Mouse (Mus musculus) gastrocnemius, postnatal 4 days (tissue): ENCODE data around the gene Spata2l. TPM values are rescaled to one million over a fixed set of nuclear protein-coding genes. Genes with fewer than 3 reads are reported as not detected.
"Not testable (repeated sequence)": the region's sequence is repeated elsewhere in the genome, so short reads cannot be mapped to it uniquely, and the experiment has no call there.

ENCODE experiments used
- DNase-seq, 2 experiments: peaks; one replicate each; pipeline ENCODE4 v3.0.0; 2021 to 2022; ENCODE audit warnings: low spot score in 2 of 2, mixed read lengths in 2 of 2
- total RNA-seq, 2 experiments: library from RNA; stranded (reverse); gene quantifications; 2 replicates each; pipeline ENCODE4 v1.2.3; 2021

The Spata2l gene
- total RNA-seq, 2 experiments from 2014 or later: 2.3 to 2.4 TPM

DNA sequence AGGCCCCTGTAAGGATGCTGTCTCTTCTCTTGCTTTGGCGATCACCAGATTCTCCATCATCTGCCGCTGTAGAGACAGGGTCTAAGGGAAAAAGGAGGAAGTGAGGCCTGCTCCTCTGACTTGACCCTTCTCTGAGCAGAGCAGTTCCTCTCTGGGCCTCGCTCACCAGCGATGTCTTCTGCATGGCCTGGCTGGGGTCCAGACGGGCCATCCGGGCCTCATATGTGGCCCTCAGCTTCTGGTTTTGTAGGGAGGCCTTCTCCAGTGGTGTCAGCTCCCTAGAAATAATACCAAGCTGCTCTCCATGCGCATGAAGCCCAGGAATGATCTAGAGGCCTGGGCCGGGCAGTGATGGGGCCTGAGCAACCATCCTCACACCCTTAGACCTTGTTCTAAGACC lies 12.6 kb upstream of the Spata2l start:
- DNase-seq: no peak

DNA sequence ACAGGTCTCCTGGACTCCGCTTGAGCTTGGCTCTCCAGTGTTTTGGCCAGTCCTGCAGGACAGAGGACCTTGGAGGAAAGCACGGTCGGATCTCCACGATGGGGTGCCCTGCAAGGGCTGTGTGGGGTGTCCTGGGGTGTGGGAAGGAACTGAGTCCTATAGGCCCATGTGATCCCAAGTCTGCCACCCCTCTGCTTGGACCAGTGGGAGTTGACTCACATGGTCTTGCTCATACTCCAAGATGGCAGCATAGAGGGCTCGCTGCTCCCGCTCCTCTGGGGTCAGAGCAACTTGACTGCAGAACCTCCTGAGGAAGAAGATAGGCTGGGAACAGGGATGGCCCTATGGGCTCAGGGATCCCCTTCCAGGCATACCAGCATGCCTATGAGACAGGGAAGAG lies 11.7 kb upstream of the Spata2l start:
- DNase-seq: no peak

DNA sequence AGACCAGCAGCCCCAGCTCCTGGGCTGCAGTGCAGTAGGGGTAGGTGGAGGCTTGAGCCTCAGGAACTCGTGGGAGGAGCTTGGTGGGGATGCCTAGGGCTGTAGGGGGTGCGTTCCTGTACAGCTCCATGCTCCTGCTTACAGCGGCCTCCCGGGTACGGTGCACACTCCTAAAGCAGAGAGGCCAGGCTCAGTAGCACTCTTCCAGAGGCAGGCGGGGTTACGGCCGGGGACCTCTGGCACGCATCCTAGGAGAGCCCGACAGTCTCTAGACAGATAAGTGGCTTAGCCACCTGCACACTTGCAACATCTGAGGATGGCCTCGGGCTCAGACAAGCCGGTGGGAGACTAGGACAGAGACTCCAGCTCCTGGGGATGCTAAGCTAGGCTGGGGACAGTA lies 9.5 kb upstream of the Spata2l start:
- no peak for DNase-seq

DNA sequence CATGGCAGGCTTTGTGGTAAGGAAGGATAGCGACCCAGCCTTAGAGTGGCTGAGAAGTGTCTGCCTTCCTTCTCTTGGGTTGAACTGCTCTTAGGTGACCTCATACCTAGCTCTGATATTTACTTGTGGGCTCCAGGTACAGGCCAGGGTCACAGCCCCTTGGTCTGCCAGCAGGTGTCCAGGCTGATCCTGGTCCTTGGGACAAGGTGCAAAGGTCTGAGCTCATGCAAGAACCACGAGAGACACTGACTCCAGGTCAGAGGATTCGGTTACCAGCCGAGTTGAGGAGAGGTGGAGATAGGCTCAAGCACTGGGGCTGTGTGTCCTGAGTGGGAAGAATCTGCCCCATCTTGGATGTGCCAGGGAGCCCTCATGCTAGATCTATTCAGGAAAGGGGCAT lies 8.3 kb upstream of the Spata2l start:
- no peak for DNase-seq

DNA sequence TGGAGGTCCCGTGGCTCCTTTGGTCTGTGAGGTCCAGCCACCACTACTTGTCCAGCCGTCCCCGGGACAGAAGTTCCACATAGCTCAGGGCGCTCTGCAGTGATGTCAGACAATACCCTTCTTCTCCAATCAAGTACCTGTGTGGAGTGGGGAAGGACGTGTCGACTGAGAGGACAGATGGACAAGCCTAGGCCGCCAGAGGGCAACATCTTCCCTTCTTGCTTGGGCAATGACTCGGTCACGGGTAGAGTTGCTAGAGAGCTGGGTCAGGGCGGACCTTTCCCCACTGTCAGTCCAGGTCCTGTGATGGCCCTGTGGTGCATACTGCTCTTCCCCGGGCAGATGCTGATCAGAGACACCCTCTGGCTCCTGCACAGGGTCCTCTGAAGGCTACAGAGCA lies 7.0 kb upstream of the Spata2l start:
- no peak for DNase-seq

DNA sequence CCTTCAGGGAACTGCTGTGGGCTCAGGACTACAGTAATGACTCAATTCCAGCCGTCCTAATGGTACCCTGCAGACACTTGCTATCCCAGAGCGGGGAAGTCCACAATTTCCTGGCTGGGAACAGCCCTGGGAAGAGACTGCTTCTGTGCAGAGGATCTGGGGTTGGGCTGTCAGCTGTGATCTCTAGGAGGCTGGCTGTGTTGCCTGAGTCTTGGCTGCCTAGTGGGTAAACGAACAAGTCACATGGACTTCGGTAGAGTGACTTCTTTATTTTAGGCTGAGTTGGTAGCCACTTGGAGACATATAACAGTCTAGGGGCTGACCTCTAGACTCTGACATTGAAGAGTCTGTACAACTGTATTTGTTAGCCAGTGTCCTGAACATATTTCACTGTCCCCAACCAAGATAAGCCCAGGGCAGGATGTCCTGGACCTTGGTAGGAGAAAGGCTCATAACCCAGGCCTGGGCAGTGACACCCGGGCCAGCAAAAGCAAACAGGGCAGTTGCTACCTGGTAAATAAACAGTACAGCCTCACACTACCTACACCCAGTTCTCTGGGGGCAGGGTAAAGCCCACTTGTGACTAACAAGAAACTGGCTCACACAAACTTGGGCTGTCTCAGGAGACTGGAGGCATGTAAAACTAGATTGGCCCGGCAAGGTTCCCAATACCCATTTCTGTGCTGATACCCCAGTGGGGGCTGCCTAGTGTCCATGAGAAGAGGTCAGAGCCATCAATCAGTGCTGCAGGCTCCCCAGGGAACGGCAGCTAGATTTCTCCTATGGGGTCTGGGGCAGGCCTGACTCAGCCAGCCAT lies 6.3 kb upstream of the Spata2l start:
- no peak for DNase-seq

DNA sequence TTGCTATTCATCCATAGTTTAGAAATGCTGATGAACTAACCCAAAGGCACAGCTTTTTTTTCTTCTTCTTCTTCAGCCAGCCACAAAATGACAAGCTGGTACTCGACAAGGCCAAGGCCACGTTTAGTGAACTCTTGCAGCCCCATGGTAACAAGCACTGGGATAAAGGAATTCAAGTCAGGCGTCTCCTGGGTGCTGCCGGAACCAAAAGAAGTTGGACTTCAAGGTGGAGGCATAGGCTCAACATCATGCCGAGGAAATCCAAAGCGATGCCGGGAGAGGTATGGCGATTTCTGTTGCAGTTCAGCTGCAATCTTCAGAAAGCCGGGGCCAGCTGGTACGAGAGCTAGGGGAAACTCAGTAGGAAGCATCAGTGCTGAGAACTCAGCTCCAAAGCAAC lies 3.4 kb upstream of the Spata2l start:
- no peak for DNase-seq

DNA sequence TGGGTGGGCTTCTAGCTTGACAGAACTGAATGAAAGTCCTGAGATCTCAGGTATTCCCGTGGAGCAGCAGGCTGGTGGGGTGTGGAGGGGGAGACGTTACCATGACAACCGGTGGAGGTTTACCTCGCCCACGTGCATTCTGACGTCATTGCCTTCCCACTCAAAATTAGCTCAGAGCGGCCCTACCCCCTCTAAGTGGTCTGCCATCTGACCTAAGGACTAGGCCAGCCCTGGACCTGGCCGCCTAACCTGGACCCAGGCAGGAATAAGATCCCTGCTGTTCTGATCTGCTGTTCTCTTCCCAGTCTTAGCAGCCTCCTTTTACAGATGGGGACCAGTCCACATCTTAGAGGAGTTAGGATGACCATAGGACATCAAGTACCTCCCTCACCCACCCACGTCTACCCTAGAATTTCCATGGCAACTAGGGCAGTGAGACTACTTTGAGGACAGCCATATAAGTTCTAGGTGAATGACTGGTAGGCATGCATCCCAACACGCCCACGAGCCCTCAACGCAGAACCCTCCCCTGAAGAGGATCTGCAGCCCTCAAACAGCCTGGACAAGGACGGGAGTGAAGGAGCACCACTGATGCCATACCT lies 1.0 kb downstream of the Spata2l start:
- no peak for DNase-seq

DNA sequence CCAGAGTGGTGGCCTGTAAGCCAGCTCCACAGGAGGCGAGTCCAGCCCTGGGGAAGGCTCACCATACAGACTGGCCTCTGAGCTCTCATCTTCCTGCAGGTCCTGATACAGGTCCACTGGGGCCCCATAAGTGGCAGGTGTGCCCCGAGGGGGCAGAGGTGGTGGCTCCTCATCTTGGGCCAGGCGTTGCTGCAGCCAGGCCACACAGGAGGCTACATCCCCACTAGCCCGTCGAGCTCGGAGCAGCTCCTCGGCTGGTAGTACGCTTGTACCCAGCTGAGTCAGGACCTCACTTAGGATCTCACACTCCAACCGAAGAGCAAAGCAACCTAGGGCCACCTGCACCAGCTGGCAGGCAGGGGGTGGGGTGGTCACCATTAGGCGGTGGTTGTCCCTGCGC lies 2.3 kb downstream of the Spata2l start:
- DNase-seq: no peak

DNA sequence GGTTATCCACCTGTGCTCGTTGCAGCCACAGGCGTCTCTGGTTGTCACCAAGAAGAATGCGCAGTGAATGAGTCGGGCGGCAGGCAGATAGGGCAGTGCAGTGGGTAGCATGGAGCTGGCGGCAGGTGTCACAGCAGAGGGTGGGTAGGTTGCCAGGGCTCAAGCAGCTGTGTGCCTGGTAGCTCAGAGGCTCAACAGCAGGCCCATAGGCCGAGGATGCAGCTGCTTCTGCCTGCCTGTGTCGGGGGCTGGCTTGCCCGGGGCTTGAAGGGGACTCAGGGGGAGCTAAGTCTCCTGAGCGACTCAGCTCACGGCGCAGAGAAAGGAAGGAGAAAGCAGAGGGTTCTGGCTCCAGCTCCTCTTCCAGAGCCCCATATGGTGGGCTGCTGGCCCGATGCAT lies 2.7 kb downstream of the Spata2l start:
- DNase-seq: peak in 1 of 2 experiments; percentile 60

DNA sequence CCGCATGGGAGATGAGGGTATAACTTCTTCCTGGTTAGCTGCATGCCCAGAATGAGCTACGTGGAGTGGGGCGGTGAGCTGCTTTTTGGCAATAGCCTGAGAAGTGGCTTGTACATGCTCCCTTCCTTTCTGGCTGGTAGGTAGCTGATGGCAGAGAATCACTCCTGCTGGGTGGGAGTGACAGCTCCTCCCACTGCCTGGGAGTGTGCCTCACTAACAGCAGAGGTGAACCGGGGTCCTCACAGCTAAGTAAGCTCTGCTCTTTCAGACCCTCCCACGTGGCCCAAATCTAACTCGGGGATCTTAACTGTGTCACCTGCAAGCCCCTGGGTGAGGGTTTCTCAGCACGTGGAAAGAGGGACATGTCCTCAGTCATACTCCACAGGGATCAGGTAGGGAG lies 3.5 kb downstream of the Spata2l start:
- no peak for DNase-seq

DNA sequence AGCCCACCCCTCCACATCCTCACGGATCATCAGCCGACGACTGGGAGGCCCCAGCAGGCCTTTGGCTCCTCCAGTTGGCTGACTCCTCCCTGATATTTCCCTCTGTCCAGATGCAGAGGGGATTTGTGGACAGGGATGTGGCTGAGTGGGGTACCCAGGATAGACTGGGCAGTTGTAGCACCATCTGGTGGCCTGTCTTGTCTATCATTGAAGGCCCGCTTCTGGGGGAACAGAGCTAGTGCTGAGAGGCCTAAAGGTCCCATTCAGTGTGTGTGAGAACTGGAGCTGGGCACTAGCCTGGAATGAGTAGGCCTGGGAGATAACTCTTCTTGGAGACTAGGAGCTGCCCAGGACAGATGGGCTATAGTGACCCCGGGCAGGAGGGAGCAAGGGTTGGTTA lies 4.3 kb downstream of the Spata2l start:
- DNase-seq: no peak

DNA sequence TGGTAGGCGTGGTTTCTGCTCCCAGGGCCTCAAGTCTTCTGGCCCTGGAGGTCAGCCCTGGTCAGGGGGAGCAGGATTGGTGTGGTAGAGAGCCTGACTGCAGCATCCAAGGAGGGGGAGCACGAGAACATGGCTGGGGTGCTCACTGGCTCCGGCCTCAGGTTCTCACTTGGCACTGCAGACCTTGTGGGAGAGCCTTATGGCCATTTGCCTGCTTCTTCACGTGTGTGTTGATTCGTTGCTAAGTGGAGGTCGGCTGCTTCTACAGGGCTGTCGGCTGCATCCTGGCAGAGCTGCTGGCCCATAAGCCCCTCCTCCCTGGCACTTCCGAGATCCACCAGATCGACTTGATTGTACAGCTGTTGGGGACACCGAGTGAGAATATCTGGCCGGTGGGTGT lies 5.7 kb downstream of the Spata2l start:
- DNase-seq: not testable (repeated sequence)

DNA sequence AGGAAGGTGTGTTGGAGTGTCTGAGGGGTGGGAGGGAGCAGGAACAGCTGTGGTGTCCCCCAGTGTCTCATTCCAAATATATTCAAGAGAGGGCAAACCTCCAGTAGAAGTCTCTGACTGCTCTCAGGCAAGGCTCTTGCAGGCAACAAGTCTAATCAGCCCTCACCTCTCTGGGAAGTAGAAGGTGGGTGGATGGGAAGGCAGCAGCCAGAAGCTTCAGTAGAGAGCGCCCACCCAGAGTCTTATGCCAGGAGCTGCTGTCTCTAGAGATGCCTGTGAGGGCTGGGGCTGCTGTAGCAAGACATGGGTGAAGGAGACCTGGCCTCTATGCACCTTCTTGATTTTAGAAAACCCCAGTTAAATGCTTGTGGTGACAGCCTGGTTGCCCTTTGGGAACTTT lies 7.6 kb downstream of the Spata2l start:
- DNase-seq: no peak

DNA sequence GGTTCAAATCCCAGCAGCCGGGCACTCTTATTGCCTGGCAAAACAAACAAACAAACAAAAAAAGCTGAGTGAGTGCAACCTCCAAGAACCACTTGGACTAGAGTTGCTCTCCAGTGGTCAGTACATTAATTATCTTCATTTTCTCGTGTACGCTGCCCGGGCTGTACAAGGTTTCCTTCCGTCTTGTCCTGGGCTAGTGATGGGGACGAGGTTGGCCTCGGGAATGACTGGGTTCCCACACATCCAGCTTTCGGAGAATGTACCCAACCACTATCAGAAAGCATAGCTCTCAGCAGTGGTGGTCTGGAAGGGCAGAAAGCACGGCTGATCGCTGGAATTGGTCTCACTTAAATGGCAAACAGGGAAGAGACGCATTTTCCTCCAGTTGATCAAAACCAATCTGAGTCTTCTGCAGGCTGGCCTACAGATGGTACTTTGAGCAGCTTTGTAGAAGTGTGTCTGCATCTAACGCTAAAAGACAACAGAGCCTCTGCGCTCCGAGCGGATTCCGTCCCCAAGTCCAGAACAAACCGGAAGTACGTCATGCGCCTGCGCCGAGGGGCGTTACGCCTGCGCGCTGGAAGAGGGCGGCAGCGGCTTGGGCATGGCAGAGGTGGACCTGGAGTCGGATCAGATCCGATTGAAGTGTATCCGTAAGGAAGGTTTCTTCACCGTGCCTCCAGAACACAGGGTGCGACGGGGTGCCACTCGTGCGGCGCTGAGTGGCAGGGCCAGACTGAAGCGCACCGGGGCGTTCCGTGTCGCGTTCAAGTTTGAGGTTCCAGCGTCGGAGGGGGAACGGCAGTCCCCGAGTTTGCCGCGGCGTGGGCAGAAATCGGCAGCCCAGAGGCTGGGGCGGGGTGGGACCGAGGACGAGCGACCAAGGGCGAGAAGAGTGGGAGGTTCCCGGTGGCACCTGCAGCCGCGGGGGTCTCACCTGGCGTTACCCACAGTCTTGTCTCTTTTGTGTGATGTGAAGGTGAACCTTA lies 11.5 kb downstream of the Spata2l start, which contains the start of gene Cdk10:
Gene Cdk10 (plus strand): TSS at position 565 of the 989 bp plus-strand sequence.
- DNase-seq: peak; percentile 87 to 92

DNA sequence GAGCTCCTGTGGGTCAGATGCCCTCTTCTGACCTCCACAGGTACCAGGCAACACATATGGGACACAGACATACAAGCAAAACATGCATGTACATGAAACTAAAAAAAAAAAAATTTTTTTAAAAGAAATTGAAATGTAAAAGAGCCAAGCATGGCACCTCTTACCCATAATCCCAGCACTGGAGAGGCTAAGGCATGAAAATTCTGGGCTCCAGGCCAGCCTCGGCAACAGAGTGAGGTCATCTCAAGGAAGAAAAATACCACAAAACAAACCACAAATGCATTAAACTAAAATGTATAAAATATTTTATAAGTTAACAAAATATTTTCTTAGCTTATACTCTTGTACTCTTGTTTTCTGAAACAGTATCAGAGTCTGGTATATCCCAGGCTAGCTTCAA lies 15.1 kb downstream of the Spata2l start:
- DNase-seq: no peak

DNA sequence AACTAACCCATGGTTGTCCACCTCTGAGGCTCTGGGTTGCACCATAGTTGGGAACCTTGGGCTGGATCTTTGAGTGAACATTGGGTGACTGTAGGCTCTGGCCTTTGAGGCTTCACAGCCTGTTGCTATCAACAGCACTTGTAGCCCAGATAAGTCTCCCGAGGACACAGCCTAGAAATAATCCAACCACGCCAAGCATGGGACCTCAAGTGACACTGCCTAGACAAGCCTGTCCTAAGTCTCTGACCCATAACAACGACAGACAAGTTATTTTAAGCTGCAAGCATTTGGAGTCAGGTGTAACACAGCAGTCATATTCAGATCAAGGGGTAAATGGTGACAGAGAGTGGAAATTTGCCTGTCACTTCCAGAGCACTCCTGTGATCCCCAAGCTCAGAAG lies 20.6 kb downstream of the Spata2l start:
- no peak for DNase-seq

DNA sequence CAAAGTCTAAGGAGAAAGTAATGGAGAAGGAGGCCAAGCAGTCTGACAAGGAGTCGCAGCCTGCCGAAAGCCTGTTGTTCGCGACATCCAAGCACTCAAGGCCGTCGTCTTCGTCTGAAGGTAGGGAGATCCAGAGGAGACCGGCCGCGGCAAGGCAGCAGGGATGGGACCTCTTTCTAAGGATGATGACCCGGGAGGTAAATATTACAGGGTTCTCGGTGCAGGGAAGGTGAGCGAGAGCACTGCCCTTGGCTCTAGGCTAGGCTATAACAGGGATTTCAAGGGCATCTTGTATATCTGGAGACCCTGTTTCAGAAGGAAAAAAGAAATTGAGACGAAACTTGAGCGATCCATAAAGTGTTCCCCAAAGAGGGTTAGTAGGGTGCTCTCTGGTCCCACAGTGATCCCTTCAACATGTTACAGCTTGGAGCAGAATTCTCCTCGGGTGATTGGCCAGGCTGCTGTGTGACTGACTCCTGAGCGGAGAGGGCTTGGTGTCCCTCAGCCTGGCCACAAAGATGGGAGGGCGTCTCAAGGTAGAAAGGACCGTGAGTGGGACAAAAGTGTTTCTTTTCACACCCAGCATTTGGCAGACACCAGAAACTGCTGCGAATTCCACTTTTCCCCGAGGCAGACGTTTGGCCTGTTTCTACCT lies 22.8 kb downstream of the Spata2l start:
- DNase-seq: no peak

DNA sequence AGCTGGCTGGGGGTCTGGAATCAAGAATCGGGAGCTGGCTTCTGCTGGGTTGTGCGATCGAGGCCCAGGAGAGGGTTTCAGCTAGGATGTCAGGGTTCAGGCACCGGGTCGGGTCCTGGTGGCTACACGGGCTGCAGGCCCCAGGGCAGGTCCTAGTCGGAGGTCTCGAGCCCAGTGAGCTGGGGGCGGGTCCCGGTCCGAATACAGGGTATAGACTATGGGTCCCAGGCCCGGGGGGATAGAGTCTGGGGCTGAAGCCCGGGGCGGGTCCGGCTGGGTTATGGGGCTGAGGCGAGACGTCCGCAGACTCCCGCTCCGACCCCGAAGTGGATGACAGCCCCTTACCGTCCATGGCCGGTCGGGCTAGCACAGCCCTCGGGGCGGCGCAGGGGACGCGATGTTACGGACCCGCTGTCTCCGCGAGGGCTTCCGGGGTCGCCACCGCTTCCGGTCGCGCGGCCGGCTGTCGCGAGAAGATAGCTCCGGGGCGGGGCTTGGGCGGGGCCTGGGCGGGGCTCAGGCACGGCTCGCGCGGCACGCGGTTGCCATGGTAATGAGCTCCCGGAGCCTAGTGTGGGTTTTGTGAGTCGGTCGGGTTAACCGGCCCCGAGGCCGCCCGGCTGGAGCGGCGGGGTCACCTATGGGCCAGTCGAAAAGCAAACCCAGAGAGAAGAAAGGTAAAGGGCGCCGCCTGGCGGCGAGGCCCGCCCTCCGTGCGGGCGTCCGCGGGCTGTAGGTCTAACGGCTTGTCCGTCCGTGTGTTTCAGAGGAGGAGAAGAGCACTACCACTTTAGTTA lies 23.5 kb downstream of the Spata2l start, which contains the start of the genes Chmp1a and Spata33:
Gene Chmp1a (minus strand): TSS at position 443 of the 797 bp plus-strand sequence.
Gene Spata33 (plus strand): TSS at position 512 of the 797 bp plus-strand sequence.
- peak; percentile 78 to 91 for DNase-seq

DNA sequence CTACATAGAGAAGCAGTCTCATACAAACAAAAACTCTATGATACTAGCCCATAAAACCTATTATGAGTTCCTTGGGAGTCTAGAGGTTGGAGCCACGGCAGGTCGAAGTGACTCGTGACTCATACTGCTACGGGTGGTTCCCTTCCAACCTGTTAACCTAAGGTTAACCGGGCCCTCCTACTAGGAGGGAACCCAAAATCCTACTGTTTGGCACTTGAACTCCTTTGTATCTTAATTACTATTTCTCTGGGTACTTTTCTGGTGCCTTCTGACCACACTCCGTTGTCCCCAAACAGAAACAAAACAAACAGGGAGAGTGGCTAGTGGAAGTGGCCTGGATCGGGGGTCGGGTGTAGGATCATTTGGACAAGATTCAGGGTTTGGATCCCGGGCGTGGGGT lies 24.2 kb downstream of the Spata2l start:
- DNase-seq: no peak
